Mouse (Mus musculus) heart, embryonic 11.5 days (tissue): ENCODE measurements around the gene Gm21190. TPM values are rescaled to one million over a fixed set of nuclear protein-coding genes. Genes with fewer than 3 reads are reported as not detected.
"Not testable (repeated sequence)": the region's sequence is repeated elsewhere in the genome, so short reads cannot be mapped to it uniquely, and the experiment has no call there.

ENCODE experiments used
- ATAC-seq: fragments of 200-750 bp; cut with Nextera tagmentation; replicated peaks from 2 replicates; pipeline ENCODE4 v1.8.0; 2017; ENCODE audit warnings: moderate library complexity; ENCODE audit not compliant: insufficient number of reproducible peaks, low FRiP score, low TSS enrichment
- H3K27ac ChIP-seq: fragments of 300-500 bp; sonication (generic); 2 replicates; pipeline ENCODE4 v1.5.1; 2014; ENCODE audit warnings: mild to moderate bottlenecking, low read depth, low read length
- H3K27me3 ChIP-seq: fragments of 300-500 bp; sonication (generic); 2 replicates; pipeline ENCODE4 v1.6.1; 2014; ENCODE audit warnings: mild to moderate bottlenecking, low read length, mixed read lengths; ENCODE audit not compliant: control insufficient read depth, insufficient read depth
- H3K36me3 ChIP-seq: fragments of 300-500 bp; sonication (generic); 2 replicates; pipeline ENCODE4 v1.6.1; 2014; ENCODE audit warnings: mild to moderate bottlenecking, low read length, moderate library complexity, mixed read lengths; ENCODE audit not compliant: control insufficient read depth, insufficient read depth
- H3K4me1 ChIP-seq: fragments of 300-500 bp; sonication (generic); 2 replicates; pipeline ENCODE4 v1.6.1; 2014; ENCODE audit warnings: low read length; ENCODE audit not compliant: control insufficient read depth, insufficient read depth
- H3K4me2 ChIP-seq: fragments of 300-500 bp; sonication (generic); 2 replicates; pipeline ENCODE4 v1.6.1; 2014; ENCODE audit warnings: mild to moderate bottlenecking, moderate library complexity
- H3K4me3 ChIP-seq: fragments of 300-500 bp; sonication (generic); 2 replicates; pipeline ENCODE4 v1.5.1; 2014; ENCODE audit warnings: low read depth, low read length
- H3K9ac ChIP-seq: fragments of 300-500 bp; sonication (generic); 2 replicates; pipeline ENCODE4 v1.6.1; 2014; ENCODE audit warnings: mild to moderate bottlenecking, low read depth, low read length, moderate library complexity
- H3K9me3 ChIP-seq: fragments of 300-500 bp; sonication (generic); replicated peaks from 2 replicates; pipeline ENCODE4 v1.6.1; 2016; ENCODE audit warnings: low read length; ENCODE audit not compliant: control insufficient read depth
- WGBS: fragments of 180-500 bp; shearing (Covaris S2); extraction: QIAGEN DNeasy Blood & Tissue Kit; methylation state at CpG from one replicate; pipeline ENCODE4 v1.1.7; 2014; ENCODE audit not compliant: insufficient replicate concordance; 5-methylcytosine and 5-hydroxymethylcytosine counted together
- polyA plus RNA-seq: library from polyadenylated mRNA; unstranded; fragments of >200 nt; fragmentation: Nextera tagmentation; extraction: Ambion mirVana; gene quantifications from 2 replicates; pipeline ENCODE4 v1.2.1, GENCODE M21; 2014

Gene Gm21190
- polyA plus RNA-seq, 1 experiment from 2014 or later, result not detected

- not testable (repeated sequence) for H3K9ac ChIP-seq, H3K9me3 ChIP-seq, H3K4me3 ChIP-seq, H3K27ac ChIP-seq, ATAC-seq, H3K36me3 ChIP-seq, H3K4me2 ChIP-seq, H3K27me3 ChIP-seq, H3K4me1 ChIP-seq
- WGBS, result 29% methylated on average over 2 of the region's 2 CpGs
Observed at GRCm38 (mm10) chr5:15522028-15522427, 7.0 kb downstream of the Gm21190 start.

GRCm38 (mm10) chr5:15520418-15520817 is 8.6 kb downstream of the Gm21190 start:
- not testable (repeated sequence) for H3K4me2 ChIP-seq, H3K4me1 ChIP-seq, H3K9ac ChIP-seq, H3K4me3 ChIP-seq, H3K27ac ChIP-seq, H3K9me3 ChIP-seq, H3K27me3 ChIP-seq, H3K36me3 ChIP-seq, ATAC-seq
- WGBS, result 15% methylated on average over 5 of the region's 5 CpGs

GRCm38 (mm10) chr5:15517150-15517549 is 11.9 kb downstream of the Gm21190 start:
- not testable (repeated sequence) for H3K36me3 ChIP-seq, H3K9me3 ChIP-seq, H3K4me2 ChIP-seq, H3K4me3 ChIP-seq, H3K27me3 ChIP-seq, H3K9ac ChIP-seq, H3K27ac ChIP-seq, ATAC-seq, H3K4me1 ChIP-seq
- WGBS, result 61% methylated on average over 2 of the region's 2 CpGs

DNA sequence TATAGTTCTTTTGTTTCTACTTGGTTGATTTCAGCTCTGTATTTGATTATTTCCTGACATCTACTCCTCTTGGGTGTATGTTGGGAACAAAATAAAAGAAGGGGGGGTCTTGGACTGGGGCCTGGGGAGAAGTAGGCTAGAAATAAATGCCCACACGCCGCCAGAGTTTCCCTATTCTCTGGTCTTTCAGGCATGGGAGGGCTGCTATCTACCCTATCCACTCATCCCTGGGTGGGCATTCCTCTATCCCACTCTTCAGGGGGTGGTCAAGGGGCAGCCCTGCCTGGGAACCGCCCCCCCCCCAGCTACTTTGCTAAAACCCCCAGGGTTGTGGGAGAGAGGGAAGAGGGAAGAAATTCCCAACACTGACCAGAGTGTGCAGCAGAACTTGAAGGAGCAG is 16.8 kb downstream of the Gm21190 start:
- 61% methylated on average over 3 of the region's 3 CpGs for WGBS
- not testable (repeated sequence) for H3K27ac ChIP-seq, H3K9ac ChIP-seq, H3K27me3 ChIP-seq, H3K4me1 ChIP-seq, H3K4me3 ChIP-seq, H3K36me3 ChIP-seq, ATAC-seq, H3K4me2 ChIP-seq
- peaks cover 14% of the 10 kb centered on the region for H3K9me3 ChIP-seq

GRCm38 (mm10) chr5:15509911-15510310 is 19.1 kb downstream of the Gm21190 start:
- WGBS, result 70% methylated on average over 1 of the region's 1 CpGs
- H3K4me1 ChIP-seq, H3K27ac ChIP-seq, ATAC-seq, H3K4me3 ChIP-seq, H3K36me3 ChIP-seq, H3K4me2 ChIP-seq, H3K9ac ChIP-seq, H3K27me3 ChIP-seq: not testable (repeated sequence)
- peaks cover 17% of the 10 kb centered on the region for H3K9me3 ChIP-seq

DNA sequence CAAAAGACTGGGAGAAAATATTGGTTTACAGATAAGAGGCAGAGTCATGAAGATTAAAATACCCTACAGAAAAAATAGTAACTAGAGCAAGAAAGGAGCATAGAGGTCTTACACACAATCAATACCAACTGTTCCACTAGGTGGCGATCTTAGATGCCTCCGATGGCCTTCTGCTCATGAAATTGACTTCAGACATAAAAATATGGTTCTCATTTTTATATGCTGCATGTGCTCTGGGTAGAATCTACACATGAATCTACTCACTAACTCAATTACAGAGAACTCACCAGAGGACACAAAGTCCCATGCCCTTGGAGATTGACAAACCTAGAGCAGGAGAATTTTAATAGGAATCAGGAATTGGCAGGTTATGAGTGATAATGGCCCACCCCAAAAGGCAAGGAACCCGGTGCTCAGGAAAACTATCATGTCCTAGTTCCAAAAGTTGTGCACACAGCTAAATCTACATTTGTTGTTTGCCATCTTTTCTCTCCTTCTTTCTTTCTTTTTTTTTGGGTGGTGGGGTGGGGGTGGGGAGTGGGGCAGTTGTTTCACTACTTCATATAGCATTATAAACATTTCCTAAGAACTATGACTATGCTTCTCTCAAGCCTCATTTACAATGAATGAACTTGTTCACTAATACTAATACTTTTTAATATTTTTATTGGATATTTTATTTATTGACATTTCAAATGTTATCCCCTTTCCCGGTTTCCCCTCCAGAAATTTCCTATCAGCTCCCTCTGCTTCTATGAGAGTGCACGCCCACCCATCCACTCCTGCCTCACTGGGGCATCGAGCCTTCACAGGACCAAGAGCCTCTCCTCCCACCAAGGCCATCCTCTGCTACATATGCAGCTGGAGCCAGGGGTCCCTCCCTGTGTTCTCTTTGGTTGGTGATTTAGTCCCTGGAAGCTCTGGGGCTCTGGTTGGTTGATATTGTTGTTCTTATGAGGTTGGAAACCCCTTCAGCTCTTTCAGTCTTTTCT is 20.3 kb downstream of the Gm21190 start:
- H3K27ac ChIP-seq, H3K4me3 ChIP-seq, H3K4me1 ChIP-seq, H3K27me3 ChIP-seq, H3K9ac ChIP-seq, H3K4me2 ChIP-seq, H3K36me3 ChIP-seq: not testable (repeated sequence)
- peaks cover 17% of the 10 kb centered on the region for H3K9me3 ChIP-seq
- WGBS, result 54% methylated on average over 6 of the region's 6 CpGs
- 0 out of 2 replicates have a peak, but pooled peaks have one; percentile 7 for ATAC-seq

- H3K27me3 ChIP-seq, H3K4me2 ChIP-seq, H3K4me1 ChIP-seq, H3K9ac ChIP-seq, H3K36me3 ChIP-seq, H3K27ac ChIP-seq, H3K4me3 ChIP-seq: not testable (repeated sequence)
- WGBS, result 57% methylated on average over 6 of the region's 6 CpGs
- peaks cover 17% of the 10 kb centered on the region for H3K9me3 ChIP-seq
- ATAC-seq, result peak; percentile 85
Observed at GRCm38 (mm10) chr5:15507757-15508459, 21.1 kb downstream of the Gm21190 start.

GRCm38 (mm10) chr5:15507309-15507619 is 21.8 kb downstream of the Gm21190 start:
- Histone ChIP-seq H3K36me3 (no peaks in the 10 kb centered on the region), H3K4me1 (no peaks in the 10 kb centered on the region), H3K4me2 (no peak overlapping the region), H3K9ac (no peak overlapping the region), H3K27me3 (no peaks in the 10 kb centered on the region), H3K9me3 (peaks cover 14% of the 10 kb centered on the region), H3K4me3 (no peak overlapping the region), H3K27ac (no peak overlapping the region)
- peak; percentile 55; the same call in 1 of the 2 replicates for ATAC-seq
- WGBS, result 56% methylated on average over 3 of the region's 3 CpGs
